Mouse (Mus musculus) CH12.LX (cell line): ENCODE measurements around the gene Ctbp2.

Experiments used
- CTCF ChIP-seq, 2 experiments: IDR thresholded peaks in 1 of 2; conservative IDR thresholded peaks in 1 of 2; 2 replicates each; pipeline ENCODE4 v1.5.1; 2011 to 2012; ENCODE audit warnings: low read depth in 2 of 2, low read length in 2 of 2, improper control_type of control experiment in 1 of 2, inconsistent platforms in 1 of 2, mild to moderate bottlenecking in 1 of 2, moderate library complexity in 1 of 2
- POLR2A ChIP-seq: IDR thresholded peaks from 2 replicates; pipeline ENCODE4 v1.6.1; 2011; ENCODE audit warnings: low read depth, mild to moderate bottlenecking, improper control_type of control experiment, low read length

DNA sequence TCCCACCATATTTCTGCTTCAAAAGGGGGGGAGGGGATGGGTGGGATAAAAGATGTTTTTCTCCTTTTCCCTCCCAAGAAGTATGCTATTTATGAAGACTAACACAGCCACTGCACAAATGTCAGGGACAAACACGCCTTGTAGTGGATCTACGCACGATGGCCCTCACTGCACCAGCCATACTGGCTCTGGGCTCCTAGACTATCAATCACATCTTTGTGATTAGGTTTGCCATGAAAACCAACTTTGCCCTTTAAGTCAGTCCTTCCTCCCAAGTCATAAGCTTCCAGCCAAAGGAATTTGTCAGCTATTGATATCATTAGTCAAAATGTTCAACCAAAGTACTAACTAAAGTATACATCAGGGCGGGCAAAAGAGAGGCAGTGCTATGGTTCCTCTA, 96.2 kb downstream of the Ctbp2 start:
- TF ChIP-seq CTCF (conservative IDR thresholded peaks at IDR 0.05 in 1 of 2, IDR thresholded peaks at IDR 0.05 in 1 of 2; ENCODE audit: low read depth in 2 of 2, low read length in 2 of 2) (no peak), POLR2A (no peak)
